Mouse (Mus musculus) v-Abl transformed pro-B cells (cell line): ENCODE measurements around the gene Ppp4r4.
"Not testable (repeated sequence)": the region's sequence is repeated elsewhere in the genome, so short reads cannot be mapped to it uniquely, and the experiment has no call there.

Experiments used
- in situ Hi-C, 2 experiments: fragments of 400-800 bp; cut with MboI; formaldehyde crosslinking; loops; one replicate each; pipeline ENCODE4 v1.15.1; 2025; ENCODE audit not compliant: unreplicated experiment in 2 of 2

The Ppp4r4 gene

DNA sequence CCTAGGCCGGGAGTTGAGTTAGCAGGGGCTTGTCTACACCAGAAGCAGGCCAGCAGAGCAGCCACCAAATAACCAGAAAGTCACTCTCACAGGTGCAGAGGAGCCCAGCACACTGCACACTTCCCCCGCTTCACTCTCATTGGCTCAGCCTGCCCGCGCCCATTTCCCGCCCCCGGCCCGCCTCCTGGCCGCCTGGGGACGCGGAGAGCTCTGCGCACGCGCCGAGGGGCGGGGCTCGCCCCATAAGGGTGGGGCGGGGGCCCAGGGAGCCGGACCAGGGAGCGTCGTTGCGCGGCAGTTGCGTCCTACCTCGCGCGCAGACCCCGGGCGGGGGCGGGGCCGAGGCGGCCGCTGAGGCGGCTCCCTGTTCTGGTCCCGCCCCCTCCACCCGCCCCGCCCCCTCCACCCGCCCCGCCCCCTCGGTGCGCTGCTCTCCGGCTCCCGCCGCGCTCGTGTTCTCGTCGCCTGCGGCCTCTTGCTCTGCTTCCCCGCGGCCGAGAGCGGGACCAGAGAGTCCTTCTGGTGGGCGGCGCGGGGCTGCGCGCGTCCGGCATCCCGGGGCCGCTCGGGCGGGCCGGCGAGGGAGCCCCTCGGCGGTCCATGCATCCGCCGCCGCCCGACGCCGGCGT is at the start of gene Ppp4r4:
Ppp4r4 (plus strand) TSS at position 264 of the 629 bp plus-strand sequence.
- in situ Hi-C loops: loop anchor here (25.0 kb wide), 2 partner anchors 880 to 1405 kb away; partner anchors contain the start of gene Serpina3n (in 1 of the 2)

- in situ Hi-C loops: no loop called here
These were observed 49.3 kb upstream of the Ppp4r4 start for GRCm38 (mm10) chr12:103482781-103483180.

DNA sequence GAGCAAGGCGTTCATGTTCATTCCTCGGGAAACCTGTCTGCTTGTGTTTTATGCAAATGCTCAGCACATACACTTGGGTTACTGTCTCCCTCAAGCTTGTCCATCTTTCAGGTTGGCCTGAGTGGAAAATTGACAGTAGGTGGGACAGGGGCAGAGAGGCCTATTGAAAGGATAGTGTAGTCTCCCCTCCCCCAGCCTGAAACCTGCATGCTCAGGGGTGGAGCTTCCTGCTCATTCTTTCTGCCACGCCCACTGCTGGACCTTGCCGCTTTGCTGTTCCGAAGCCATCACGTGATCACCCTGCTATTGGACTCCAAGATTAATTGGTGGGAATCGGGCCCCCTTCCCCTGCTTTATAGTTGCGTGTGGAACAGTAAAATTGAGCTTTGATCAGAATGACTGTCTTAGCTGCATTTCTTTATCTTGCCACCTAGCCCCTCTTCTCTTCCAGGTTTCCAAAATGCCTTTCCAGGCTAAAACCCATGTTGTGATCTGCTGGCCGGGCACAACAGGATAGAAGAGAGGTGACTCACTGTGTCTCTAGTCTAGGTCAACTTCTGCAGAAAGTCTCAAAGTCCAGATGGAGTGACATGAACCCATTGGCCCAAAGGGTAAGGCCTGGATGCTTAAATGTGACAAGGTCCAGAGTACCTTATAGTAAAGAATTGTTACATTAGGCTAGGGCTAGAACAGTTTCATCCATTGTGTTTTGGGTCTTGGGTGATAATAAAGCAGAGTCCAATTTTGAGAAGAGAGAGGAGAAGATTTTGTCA is 47.7 kb upstream of the Ppp4r4 start:
- in situ Hi-C loops: not testable (repeated sequence)

DNA sequence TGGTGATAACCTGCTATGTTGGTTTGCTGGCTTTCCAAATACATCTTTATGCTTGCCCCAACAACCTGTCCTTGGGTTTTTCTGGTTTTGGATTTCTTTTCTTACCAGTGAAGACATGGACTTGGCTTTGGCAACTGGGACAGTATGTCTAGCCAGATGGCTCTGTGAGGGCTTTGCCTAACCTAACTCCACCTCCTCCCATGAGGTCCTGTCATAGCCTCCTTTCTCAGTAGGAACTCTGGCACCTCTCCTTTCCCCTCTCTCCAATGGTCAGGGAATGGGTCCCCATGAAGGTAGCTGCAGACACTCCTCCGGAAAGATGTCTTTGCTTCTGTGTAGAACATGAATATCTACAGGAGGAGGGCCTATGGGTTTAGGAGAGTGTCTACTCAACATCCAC is 45.4 kb upstream of the Ppp4r4 start:
- in situ Hi-C loops: no loop called here

GRCm38 (mm10) chr12:103487276-103487675 is 44.8 kb upstream of the Ppp4r4 start:
- in situ Hi-C loops: no loop called here

- in situ Hi-C loops: no loop called here
These were observed 44.3 kb upstream of the Ppp4r4 start for GRCm38 (mm10) chr12:103487750-103488149.

DNA sequence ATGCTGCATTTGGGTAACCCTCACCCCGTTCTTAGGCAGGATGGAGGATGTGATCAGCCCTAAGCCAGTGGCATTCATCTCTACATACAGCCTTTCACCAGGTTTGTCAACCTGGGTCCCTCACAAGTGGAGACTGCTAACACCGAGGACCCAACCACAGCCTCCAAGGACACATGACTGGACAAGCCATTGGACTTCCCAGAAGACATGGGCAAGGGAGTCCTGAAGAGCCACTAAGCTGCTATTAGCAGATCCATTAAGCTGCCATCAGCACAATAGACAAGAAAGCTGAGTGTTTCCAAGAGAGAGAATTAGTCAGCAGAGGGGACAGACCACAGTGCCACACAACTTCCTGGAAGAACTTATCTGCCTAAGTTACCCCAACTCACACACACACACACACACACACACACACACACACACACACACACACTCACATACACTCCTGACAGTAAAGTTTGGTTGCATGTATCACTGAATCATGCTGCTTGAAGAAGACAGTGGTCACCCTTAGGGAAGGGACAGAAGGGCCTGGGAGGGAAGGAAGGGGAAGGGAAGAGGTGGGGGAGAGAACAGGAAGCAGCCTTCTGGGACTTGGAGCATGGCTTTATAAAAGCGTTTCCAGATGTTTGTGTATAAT is 40.9 kb upstream of the Ppp4r4 start:
- in situ Hi-C loops: loop anchor here (5.0 to 10.0 kb wide), 6 partner anchors 64 to 746 kb away; partner anchors contain the start of genes Ddx24 (in 2 of the 2), Moap1 (in 1 of the 2) and Tmem251 (in 1 of the 2)

DNA sequence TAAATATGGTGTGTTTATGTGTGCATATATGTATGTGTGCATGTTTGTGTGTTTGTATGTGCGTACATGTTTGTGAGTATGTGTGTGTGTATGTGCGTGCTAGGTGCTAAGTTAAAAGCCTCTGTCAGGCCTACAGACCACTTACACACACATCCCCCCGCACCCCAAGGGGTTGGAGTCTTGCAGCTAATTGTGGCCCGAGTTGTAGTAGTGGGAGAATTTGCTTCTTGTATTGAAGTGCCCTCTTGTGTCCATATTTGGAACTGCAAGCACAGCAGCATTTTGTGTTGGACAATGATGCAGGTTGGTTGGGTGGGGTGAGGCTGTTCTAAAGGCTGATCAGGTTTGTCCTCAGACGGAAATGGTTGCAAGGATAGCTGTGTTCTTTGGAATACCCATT is 39.3 kb upstream of the Ppp4r4 start:
- in situ Hi-C loops: loop anchor here (5.0 to 10.0 kb wide), 6 partner anchors 65 to 748 kb away; partner anchors contain the start of genes Ddx24 (in 2 of the 2), Moap1 (in 1 of the 2) and Tmem251 (in 1 of the 2)

DNA sequence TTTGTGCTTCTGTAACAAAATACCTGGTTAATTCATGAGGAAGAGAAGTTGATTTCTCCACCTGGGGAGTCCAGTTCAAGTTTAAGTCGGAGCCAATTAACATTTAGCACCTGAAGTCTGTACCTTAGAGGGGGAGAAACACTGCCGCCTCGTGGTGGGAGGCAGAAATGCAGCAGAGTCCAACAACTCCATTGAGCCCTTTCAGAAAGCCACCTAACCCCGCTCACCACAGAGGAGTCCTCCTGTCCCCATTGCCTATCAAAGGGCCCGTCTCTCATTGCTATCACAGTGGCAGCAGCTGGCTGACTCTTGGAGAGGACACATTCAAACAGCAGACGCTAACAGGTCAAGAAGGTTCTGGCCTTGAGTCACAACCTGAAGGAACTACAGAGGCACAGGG is 37.6 kb upstream of the Ppp4r4 start:
- in situ Hi-C loops: loop anchor here (5.0 to 10.0 kb wide), 6 partner anchors 67 to 750 kb away; partner anchors contain the start of genes Ddx24 (in 2 of the 2), Moap1 (in 1 of the 2) and Tmem251 (in 1 of the 2)

- in situ Hi-C loops: loop anchor here in 1 of 2 experiments (5.0 to 10.0 kb wide), 3 partner anchors 194 to 754 kb away; partner anchors contain the start of genes Moap1 and Tmem251
These were observed 33.3 kb upstream of the Ppp4r4 start for GRCm38 (mm10) chr12:103498768-103499167.

DNA sequence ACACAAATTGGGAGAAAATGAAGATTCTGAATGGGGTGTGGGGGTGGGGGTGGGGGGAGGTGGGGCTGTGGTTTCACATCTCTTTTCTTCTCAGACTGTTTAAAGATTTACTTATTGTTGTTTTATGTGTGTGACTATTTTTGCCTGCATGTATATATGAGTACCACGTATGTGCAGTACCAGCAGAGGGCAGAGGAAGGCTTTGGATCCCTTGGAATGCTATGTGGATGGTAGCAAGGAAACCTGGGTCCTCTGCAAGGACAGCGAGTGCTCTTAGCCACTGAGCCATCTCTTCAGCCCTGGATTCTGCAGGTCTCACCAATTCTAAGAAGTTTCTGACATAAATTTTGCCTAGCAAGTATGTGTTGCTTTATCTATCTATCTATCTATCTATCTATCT is 32.8 kb upstream of the Ppp4r4 start:
- in situ Hi-C loops: loop anchor here in 1 of 2 experiments (5.0 to 10.0 kb wide), 3 partner anchors 194 to 754 kb away; partner anchors contain the start of genes Moap1 and Tmem251

DNA sequence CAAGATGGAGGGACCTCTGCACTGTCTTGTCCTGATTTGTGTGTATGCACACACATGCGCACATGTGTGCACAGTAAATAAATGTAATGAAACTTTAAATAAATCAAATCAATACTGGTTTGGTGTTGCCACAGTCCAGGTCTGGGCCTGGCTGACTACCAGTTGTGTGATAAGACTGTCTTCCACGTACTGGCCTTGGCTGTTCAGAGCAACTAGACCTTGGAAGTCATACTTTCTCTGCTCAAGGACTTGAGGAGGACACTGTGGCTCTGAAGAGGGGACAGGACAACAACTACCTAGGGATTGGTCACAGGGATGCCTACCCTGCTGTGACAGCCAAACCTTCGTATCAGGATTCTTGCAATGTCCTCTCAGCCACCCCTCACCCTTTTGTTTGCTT is 28.8 kb upstream of the Ppp4r4 start:
- in situ Hi-C loops: no loop called here

GRCm38 (mm10) chr12:103504402-103504801 is 27.7 kb upstream of the Ppp4r4 start:
- in situ Hi-C loops: no loop called here

DNA sequence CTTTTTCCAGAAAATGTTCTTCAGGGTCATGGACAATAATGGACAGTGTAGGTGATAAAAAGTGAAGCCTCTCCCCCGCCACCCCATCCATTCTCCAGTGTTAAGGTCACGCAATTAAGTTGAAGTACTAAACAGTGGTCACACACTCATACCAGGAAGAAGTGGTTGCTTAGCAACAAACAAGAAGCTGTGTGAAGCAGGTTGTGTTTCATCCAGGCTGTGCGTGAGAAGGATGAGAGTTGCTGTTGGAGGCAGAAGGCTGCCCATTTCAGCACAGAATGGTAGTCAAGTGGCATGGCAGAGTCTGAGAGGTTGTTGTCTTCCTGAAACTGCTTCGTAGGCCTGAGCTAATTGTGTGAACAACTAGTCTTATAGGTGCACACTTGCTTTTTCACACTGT is 23.7 kb upstream of the Ppp4r4 start:
- in situ Hi-C loops: no loop called here

GRCm38 (mm10) chr12:103509893-103510292 is 22.2 kb upstream of the Ppp4r4 start:
- in situ Hi-C loops: no loop called here

GRCm38 (mm10) chr12:103511586-103511985 is 20.5 kb upstream of the Ppp4r4 start:
- in situ Hi-C loops: no loop called here

GRCm38 (mm10) chr12:103513039-103513438 is 19.0 kb upstream of the Ppp4r4 start:
- in situ Hi-C loops: no loop called here

GRCm38 (mm10) chr12:103513451-103513871 is 18.6 kb upstream of the Ppp4r4 start:
- in situ Hi-C loops: no loop called here

- in situ Hi-C loops: no loop called here
These were observed 17.7 kb upstream of the Ppp4r4 start for GRCm38 (mm10) chr12:103514354-103514753.

GRCm38 (mm10) chr12:103515638-103516037 is 16.4 kb upstream of the Ppp4r4 start:
- in situ Hi-C loops: no loop called here

DNA sequence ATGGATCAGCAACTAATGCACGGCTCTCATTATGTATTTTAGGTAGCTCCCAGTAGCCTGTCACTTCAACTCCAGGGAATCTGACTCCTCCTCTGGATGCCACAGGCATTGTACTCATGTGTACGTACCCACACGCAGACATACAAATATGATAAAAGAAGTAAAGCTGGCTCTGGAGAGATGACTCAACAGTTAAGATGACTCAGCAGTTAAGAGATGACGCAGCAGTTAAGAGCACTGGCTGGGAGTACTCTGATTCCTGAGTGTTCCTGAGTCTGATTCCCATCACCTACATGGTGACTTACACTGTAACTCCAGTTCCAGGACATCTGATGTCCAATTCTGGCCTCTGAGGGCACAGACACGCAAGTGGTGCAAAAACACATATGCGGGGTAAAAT is 13.4 kb upstream of the Ppp4r4 start:
- in situ Hi-C loops: no loop called here
